Mouse (Mus musculus) liver, embryonic 11.5 days (tissue): ENCODE data around the gene Mettl17. TPM values are rescaled to one million over a fixed set of nuclear protein-coding genes. Genes with fewer than 3 reads are reported as not detected.
A peak's percentile ranks its signal among the peaks of the same experiment; 100 is the strongest.
"Not testable (repeated sequence)": the region's sequence is repeated elsewhere in the genome, so short reads cannot be mapped to it uniquely, and the experiment has no call there.

Experiments
- ATAC-seq: fragments of 200-750 bp; cut with Nextera tagmentation; replicated peaks from 2 replicates; pipeline ENCODE4 v1.8.0; 2017; ENCODE audit warnings: moderate number of reproducible peaks, mild to moderate bottlenecking, moderate TSS enrichment, moderate library complexity; ENCODE audit not compliant: low FRiP score
- DNase-seq: peaks from one replicate; pipeline ENCODE4 v3.0.0-alpha.2; 2017; ENCODE audit warnings: low spot score
- H3K27ac ChIP-seq: fragments of 300-500 bp; sonication (generic); 2 replicates; pipeline ENCODE4 v1.5.1; 2014; ENCODE audit warnings: mild to moderate bottlenecking, low read depth, low read length, control low read depth
- H3K27me3 ChIP-seq: fragments of 300-500 bp; sonication (generic); replicated peaks from 2 replicates; pipeline ENCODE4 v1.6.1; 2014; ENCODE audit warnings: low read length, mixed read lengths; ENCODE audit not compliant: control insufficient read depth, insufficient read depth
- H3K36me3 ChIP-seq: fragments of 300-500 bp; sonication (generic); 2 replicates; pipeline ENCODE4 v1.6.1; 2014; ENCODE audit warnings: mild to moderate bottlenecking, low read length, moderate library complexity, mixed read lengths; ENCODE audit not compliant: control insufficient read depth, insufficient read depth
- H3K4me1 ChIP-seq: fragments of 300-500 bp; sonication (generic); replicated peaks from 2 replicates; pipeline ENCODE4 v1.6.1; 2014; ENCODE audit warnings: low read length, mixed read lengths; ENCODE audit not compliant: control insufficient read depth, insufficient read depth
- H3K4me2 ChIP-seq: fragments of 300-500 bp; sonication (generic); 2 replicates; pipeline ENCODE4 v1.6.1; 2014; ENCODE audit warnings: mild to moderate bottlenecking, control low read depth, moderate library complexity
- H3K4me3 ChIP-seq: fragments of 300-500 bp; sonication (generic); 2 replicates; pipeline ENCODE4 v1.5.1; 2014; ENCODE audit warnings: low read depth, low read length, control low read depth
- H3K9ac ChIP-seq: fragments of 300-500 bp; sonication (generic); 2 replicates; pipeline ENCODE4 v1.6.1; 2014; ENCODE audit warnings: low read depth, low read length, control low read depth
- H3K9me3 ChIP-seq: fragments of 300-500 bp; sonication (generic); 2 replicates; pipeline ENCODE4 v1.6.1; 2016; ENCODE audit warnings: low read length, inconsistent platforms, mixed read lengths; ENCODE audit not compliant: control insufficient read depth
- WGBS: fragments of 180-500 bp; shearing (Covaris S2); extraction: QIAGEN DNeasy Blood & Tissue Kit; methylation state at CpG from one replicate; pipeline ENCODE4 v1.1.7; 2014; 5-methylcytosine and 5-hydroxymethylcytosine counted together
- polyA plus RNA-seq: library from polyadenylated mRNA; unstranded; fragments of >200 nt; fragmentation: Nextera tagmentation; extraction: Ambion mirVana; gene quantifications from 2 replicates; pipeline ENCODE4 v1.2.1, GENCODE M21; 2014

Mettl17 gene
- polyA plus RNA-seq = 32.5 and 42.6 TPM in 2 replicates

GRCm38 (mm10) chr14:51884598-51885331 is at the start of gene Mettl17:
TSS of gene Mettl17 (plus strand) at chr14:51884842.
- under 1% methylated on average over 43 of the region's 43 CpGs for WGBS
- Histone ChIP-seq H3K36me3 (peaks cover 7% of the 10 kb centered on the region; the same call in 1 of the 2 replicates), H3K27ac (peak within 1 kb of the TSS; percentile 59; the same call in 1 of the 2 replicates), H3K27me3 (no peaks in the 10 kb centered on the region), H3K9me3 (no peaks in the 10 kb centered on the region), H3K9ac (peak within 1 kb of the TSS; percentile 74), H3K4me3 (peak within 1 kb of the TSS; percentile 74), H3K4me2 (peak within 1 kb of the TSS; percentile 87), H3K4me1 (peaks cover 7% of the 10 kb centered on the region; the same call in 1 of the 2 replicates)
- ATAC-seq (peak; percentile 96), DNase-seq (peak; percentile 89)

- not testable (repeated sequence) for H3K4me1 ChIP-seq, DNase-seq
- WGBS = 28% methylated on average over 2 of the region's 2 CpGs
These were observed 46.2 kb upstream of the Mettl17 start for GRCm38 (mm10) chr14:51838480-51838879.

GRCm38 (mm10) chr14:51842250-51842649 is 42.4 kb upstream of the Mettl17 start:
- H3K4me3 ChIP-seq = no peak overlapping the region
- H3K36me3 ChIP-seq = no peaks in the 10 kb centered on the region
- WGBS = 73% methylated on average over 1 of the region's 1 CpGs
- DNase-seq (no peak), ATAC-seq (no peak)
- H3K27me3 ChIP-seq = no peaks in the 10 kb centered on the region
- no peak overlapping the region for H3K4me2 ChIP-seq
- H3K27ac ChIP-seq = no peak overlapping the region
- no peaks in the 10 kb centered on the region for H3K9me3 ChIP-seq
- H3K9ac ChIP-seq = no peak overlapping the region
- H3K4me1 ChIP-seq = no peaks in the 10 kb centered on the region

More at GRCm38 (mm10) chr14:51838480-51838879, 46.2 kb upstream of the Mettl17 start:
- H3K4me3 ChIP-seq, H3K9me3 ChIP-seq, H3K27ac ChIP-seq, H3K36me3 ChIP-seq, H3K4me2 ChIP-seq, ATAC-seq, H3K9ac ChIP-seq, H3K27me3 ChIP-seq: not testable (repeated sequence)

- H3K9ac ChIP-seq = no peak overlapping the region
- no peak overlapping the region for H3K4me2 ChIP-seq
- H3K27ac ChIP-seq = no peak overlapping the region
- H3K27me3 ChIP-seq = no peaks in the 10 kb centered on the region
- H3K9me3 ChIP-seq = no peaks in the 10 kb centered on the region
- no peak for DNase-seq
- WGBS = 68% methylated on average over 2 of the region's 2 CpGs
- no peaks in the 10 kb centered on the region for H3K4me1 ChIP-seq
- H3K36me3 ChIP-seq = no peaks in the 10 kb centered on the region
- no peak overlapping the region for H3K4me3 ChIP-seq
- no peak for ATAC-seq
These were observed 41.9 kb upstream of the Mettl17 start for GRCm38 (mm10) chr14:51842781-51843180.

- Histone ChIP-seq H3K27ac (no peak overlapping the region), H3K27me3 (no peaks in the 10 kb centered on the region), H3K9ac (no peak overlapping the region), H3K4me2 (no peak overlapping the region), H3K36me3 (no peaks in the 10 kb centered on the region), H3K4me1 (no peaks in the 10 kb centered on the region), H3K9me3 (no peaks in the 10 kb centered on the region), H3K4me3 (no peak overlapping the region)
- ATAC-seq (no peak), DNase-seq (no peak)
These were observed 40.8 kb upstream of the Mettl17 start for GRCm38 (mm10) chr14:51843882-51844281.

- Histone ChIP-seq H3K9me3 (no peaks in the 10 kb centered on the region), H3K27ac (no peak overlapping the region), H3K9ac (no peak overlapping the region), H3K4me3 (no peak overlapping the region), H3K27me3 (no peaks in the 10 kb centered on the region), H3K4me2 (no peak overlapping the region), H3K4me1 (no peaks in the 10 kb centered on the region), H3K36me3 (no peaks in the 10 kb centered on the region)
- WGBS = 65% methylated on average over 3 of the region's 3 CpGs
- no peak for ATAC-seq
- no peak for DNase-seq
These were observed 38.1 kb upstream of the Mettl17 start for GRCm38 (mm10) chr14:51846566-51846965.

- not testable (repeated sequence) for H3K27ac ChIP-seq, ATAC-seq, H3K4me1 ChIP-seq, H3K27me3 ChIP-seq, H3K9me3 ChIP-seq, H3K36me3 ChIP-seq, H3K4me3 ChIP-seq, DNase-seq, H3K4me2 ChIP-seq, H3K9ac ChIP-seq
- 44% methylated on average over 3 of the region's 3 CpGs for WGBS
These were observed 33.6 kb upstream of the Mettl17 start for GRCm38 (mm10) chr14:51851006-51851405.

GRCm38 (mm10) chr14:51853399-51853798 is 31.2 kb upstream of the Mettl17 start, which contains the start of gene Ear6:
TSS of gene Ear6 (plus strand) at chr14:51853699.
- DNase-seq (no peak), ATAC-seq (no peak)
- no peaks in the 10 kb centered on the region for H3K36me3 ChIP-seq
- no peak within 1 kb of the TSS for H3K4me2 ChIP-seq
- H3K9ac ChIP-seq = no peak within 1 kb of the TSS
- H3K27ac ChIP-seq = no peak within 1 kb of the TSS
- no peak within 1 kb of the TSS for H3K4me3 ChIP-seq
- H3K27me3 ChIP-seq = no peaks in the 10 kb centered on the region
- H3K4me1 ChIP-seq = no peaks in the 10 kb centered on the region
- H3K9me3 ChIP-seq = no peaks in the 10 kb centered on the region

GRCm38 (mm10) chr14:51855280-51855679 is 29.4 kb upstream of the Mettl17 start:
- not testable (repeated sequence) for H3K9ac ChIP-seq, H3K27me3 ChIP-seq, DNase-seq, H3K4me3 ChIP-seq, H3K4me2 ChIP-seq, H3K9me3 ChIP-seq, H3K36me3 ChIP-seq, ATAC-seq, H3K4me1 ChIP-seq, H3K27ac ChIP-seq
- 66% methylated on average over 7 of the region's 7 CpGs for WGBS
